Mouse (Mus musculus) testis, postnatal 10 days (tissue): ENCODE data around the gene C1qtnf5.

Source experiments
- DNase-seq: peaks from one replicate; pipeline ENCODE4 v3.0.0; 2021; ENCODE audit warnings: low spot score

Gene C1qtnf5

GRCm38 (mm10) chr9:44079997-44080780 is 26.9 kb upstream of the C1qtnf5 start:
- no peak for DNase-seq

- DNase-seq, result no peak
These were observed 26.1 kb upstream of the C1qtnf5 start for GRCm38 (mm10) chr9:44080953-44081352.

- DNase-seq, result no peak
These were observed 25.5 kb upstream of the C1qtnf5 start for GRCm38 (mm10) chr9:44081581-44081980.

GRCm38 (mm10) chr9:44082266-44082665 is 24.8 kb upstream of the C1qtnf5 start:
- no peak for DNase-seq

- DNase-seq, result peak; percentile 44
These were observed 23.5 kb upstream of the C1qtnf5 start for GRCm38 (mm10) chr9:44083392-44084121.

- no peak for DNase-seq
These were observed 22.8 kb upstream of the C1qtnf5 start for GRCm38 (mm10) chr9:44084236-44084635.

- DNase-seq, result peak; percentile 98
These were observed 22.3 kb upstream of the C1qtnf5 start for GRCm38 (mm10) chr9:44084659-44085229.

GRCm38 (mm10) chr9:44085276-44085675 is 21.8 kb upstream of the C1qtnf5 start:
- DNase-seq, result peak; percentile 39

GRCm38 (mm10) chr9:44085741-44086665 is 21.0 kb upstream of the C1qtnf5 start:
- DNase-seq, result peak; percentile 39

GRCm38 (mm10) chr9:44086960-44087359 is 20.1 kb upstream of the C1qtnf5 start:
- DNase-seq, result no peak

GRCm38 (mm10) chr9:44087761-44088455 is 19.1 kb upstream of the C1qtnf5 start:
- no peak for DNase-seq

- DNase-seq, result no peak
These were observed 18.0 kb upstream of the C1qtnf5 start for GRCm38 (mm10) chr9:44088877-44089608.

GRCm38 (mm10) chr9:44093612-44094503 is 13.2 kb upstream of the C1qtnf5 start:
- peak; percentile 87 for DNase-seq

- DNase-seq, result no peak
These were observed 12.3 kb upstream of the C1qtnf5 start for GRCm38 (mm10) chr9:44094737-44095136.

GRCm38 (mm10) chr9:44095781-44096180 is 11.3 kb upstream of the C1qtnf5 start:
- DNase-seq, result no peak

GRCm38 (mm10) chr9:44096536-44096935 is 10.5 kb upstream of the C1qtnf5 start:
- DNase-seq, result no peak

- no peak for DNase-seq
These were observed 5.6 kb upstream of the C1qtnf5 start, which contains the start of gene Mfrp for GRCm38 (mm10) chr9:44101490-44101889. Gene Mfrp (plus strand): TSS chr9:44101729.

GRCm38 (mm10) chr9:44104881-44105280 is 2.2 kb upstream of the C1qtnf5 start:
- DNase-seq, result no peak

GRCm38 (mm10) chr9:44105781-44106180 is 1.3 kb upstream of the C1qtnf5 start:
- no peak for DNase-seq
